In genomic region chr6:144825018-144825602, GRCm38 (mm10) we compare ENCODE assay signal across 28 mouse cellular contexts. TPM values are rescaled to one million over a fixed set of nuclear protein-coding genes. Genes with fewer than 3 reads are reported as not detected.
"Had no signal": no experiment of that assay in that cellular context is flagged by ENCODE, and none has a peak within 500 bp of the region (broad histone marks: within the 10 kb centered on the region; RNA-seq: fewer than 3 reads in every experiment).

No protein-coding gene starts in this region.

- H3K4me2 ChIP-seq: embryonic facial prominence, embryonic 13.5 days; embryonic facial prominence, embryonic 15.5 days; forebrain, embryonic 12.5 days; forebrain, embryonic 13.5 days; forebrain, embryonic 15.5 days had no signal

- DNase-seq: cerebellum, adult 18-20 months; cerebellum, adult 2 months; cerebellum, adult 8-10 months; cerebellum, adult 9-10 months; cerebellum, adult 9-11 months; cerebellum, postnatal 10 days; cerebellum, postnatal 14 days; cerebellum, postnatal 25 days; cerebellum, postnatal 36 days; embryo, embryonic 11 days; forebrain, postnatal 0 days; gastrocnemius, adult 2 months; gastrocnemius, postnatal 10 days; gastrocnemius, postnatal 14 days; gastrocnemius, postnatal 25 days; gastrocnemius, postnatal 36 days; heart, adult 18-20 months; heart, adult 2 months had no signal

- H3K27me3 ChIP-seq: embryonic facial prominence, embryonic 15.5 days; forebrain, embryonic 12.5 days; forebrain, embryonic 13.5 days; forebrain, embryonic 15.5 days had no signal

- H3K27ac ChIP-seq: embryonic facial prominence, embryonic 13.5 days; embryonic facial prominence, embryonic 15.5 days; forebrain, embryonic 10.5 days; forebrain, embryonic 12.5 days; forebrain, embryonic 13.5 days; forebrain, embryonic 15.5 days; gastrocnemius, adult 2 months; heart, adult 2 months had no signal

- H3K4me3 ChIP-seq: embryonic facial prominence, embryonic 13.5 days; embryonic facial prominence, embryonic 15.5 days; erythroblast, embryonic 14.5 days; forebrain, embryonic 10.5 days; forebrain, embryonic 12.5 days; forebrain, embryonic 13.5 days; forebrain, embryonic 15.5 days; gastrocnemius, adult 2 months; heart, adult 2 months had no signal

- H3K36me3 ChIP-seq: embryonic facial prominence, embryonic 13.5 days; embryonic facial prominence, embryonic 15.5 days; forebrain, embryonic 10.5 days; forebrain, embryonic 12.5 days; forebrain, embryonic 15.5 days had no signal

- H3K9me3 ChIP-seq: embryonic facial prominence, embryonic 13.5 days; embryonic facial prominence, embryonic 15.5 days; forebrain, embryonic 10.5 days; forebrain, embryonic 12.5 days; forebrain, embryonic 13.5 days; forebrain, embryonic 15.5 days had no signal

- H3K9ac ChIP-seq: embryonic facial prominence, embryonic 13.5 days; embryonic facial prominence, embryonic 15.5 days; forebrain, embryonic 12.5 days; forebrain, embryonic 13.5 days; forebrain, embryonic 15.5 days; forebrain, postnatal 0 days had no signal

- H3K4me1 ChIP-seq: embryonic facial prominence, embryonic 13.5 days; embryonic facial prominence, embryonic 15.5 days; forebrain, embryonic 12.5 days; forebrain, embryonic 13.5 days; forebrain, embryonic 15.5 days had no signal

- ATAC-seq: forebrain, embryonic 13.5 days; forebrain, embryonic 14.5 days; forebrain, embryonic 15.5 days; forebrain, embryonic 16.5 days; forebrain, postnatal 0 days had no signal

RNA-seq across cellular contexts. Expression of gene Sox5, which starts 43.3 kb away (rescaled TPM):
- total RNA-seq: granulocyte monocyte progenitor cell, adult 5-6 weeks had no signal
- polyA plus RNA-seq: erythroblast, embryonic 14.5 days had no signal
